Mouse (Mus musculus) hindbrain, embryonic 16.5 days (tissue): Measurements from ENCODE around the gene Mllt6. TPM values are rescaled to one million over a fixed set of nuclear protein-coding genes. Genes with fewer than 3 reads are reported as not detected.
"Not testable (repeated sequence)": the region's sequence is repeated elsewhere in the genome, so short reads cannot be mapped to it uniquely, and the experiment has no call there.

Source experiments
- ATAC-seq: fragments of 200-750 bp; cut with Nextera tagmentation; 2 replicates; pipeline ENCODE4 v1.8.0; 2017; ENCODE audit warnings: moderate TSS enrichment, moderate library complexity
- H3K27ac ChIP-seq: fragments of 300-500 bp; sonication (generic); 2 replicates; pipeline ENCODE4 v1.5.1; 2014; ENCODE audit warnings: low read depth, mild to moderate bottlenecking, control low read depth, low read length, moderate library complexity
- H3K27me3 ChIP-seq: fragments of 300-500 bp; sonication (generic); replicated peaks from 2 replicates; pipeline ENCODE4 v1.6.1; 2014; ENCODE audit warnings: low read length; ENCODE audit not compliant: control insufficient read depth, insufficient read depth
- H3K36me3 ChIP-seq: fragments of 300-500 bp; sonication (generic); 2 replicates; pipeline ENCODE4 v1.6.1; 2014; ENCODE audit warnings: mild to moderate bottlenecking, low read length, moderate library complexity, mixed read lengths; ENCODE audit not compliant: control insufficient read depth, insufficient read depth
- H3K4me1 ChIP-seq: fragments of 300-500 bp; sonication (generic); 2 replicates; pipeline ENCODE4 v1.6.1; 2014; ENCODE audit warnings: low read depth, low read length; ENCODE audit not compliant: control insufficient read depth, insufficient read depth
- H3K4me2 ChIP-seq: fragments of 300-500 bp; sonication (generic); 2 replicates; pipeline ENCODE4 v1.6.1; 2014; ENCODE audit warnings: mild to moderate bottlenecking, low read length, control low read depth, moderate library complexity
- H3K4me3 ChIP-seq: fragments of 300-500 bp; sonication (generic); 2 replicates; pipeline ENCODE4 v1.5.1; 2014; ENCODE audit warnings: mild to moderate bottlenecking, low read length, control low read depth, moderate library complexity
- H3K9ac ChIP-seq: fragments of 300-500 bp; sonication (generic); 2 replicates; pipeline ENCODE4 v1.6.1; 2014; ENCODE audit warnings: low read depth, mild to moderate bottlenecking, control low read depth, low read length, moderate library complexity
- H3K9me3 ChIP-seq: fragments of 300-500 bp; sonication (generic); 2 replicates; pipeline ENCODE4 v1.6.1; 2014; ENCODE audit warnings: mild to moderate bottlenecking, low read length, moderate library complexity; ENCODE audit not compliant: control insufficient read depth
- WGBS: fragments of 180-500 bp; shearing (Covaris S2); extraction: QIAGEN DNeasy Blood & Tissue Kit; methylation state at CpG from one replicate; pipeline ENCODE4 v1.1.7; 2014; 5-methylcytosine and 5-hydroxymethylcytosine counted together
- polyA plus RNA-seq: library from polyadenylated mRNA; unstranded; fragments of >200 nt; fragmentation: Nextera tagmentation; extraction: Ambion mirVana; gene quantifications from 2 replicates; pipeline ENCODE4 v1.2.1, GENCODE M21; 2015

Gene Mllt6
- polyA plus RNA-seq, 1 experiment from 2014 or later: 3.1 TPM

- Histone ChIP-seq H3K9me3 (no peaks in the 10 kb centered on the region), H3K4me3 (no peak overlapping the region), H3K27ac (no peak overlapping the region), H3K4me1 (peaks cover 23% of the 10 kb centered on the region), H3K36me3 (no peaks in the 10 kb centered on the region), H3K9ac (no peak overlapping the region), H3K4me2 (no peak overlapping the region), H3K27me3 (peaks cover 9% of the 10 kb centered on the region)
- no peak for ATAC-seq
- WGBS: 67% methylated on average over 3 of the region's 6 CpGs
These were observed 5.8 kb upstream of the Mllt6 start for GRCm38 (mm10) chr11:97657184-97657945.

DNA sequence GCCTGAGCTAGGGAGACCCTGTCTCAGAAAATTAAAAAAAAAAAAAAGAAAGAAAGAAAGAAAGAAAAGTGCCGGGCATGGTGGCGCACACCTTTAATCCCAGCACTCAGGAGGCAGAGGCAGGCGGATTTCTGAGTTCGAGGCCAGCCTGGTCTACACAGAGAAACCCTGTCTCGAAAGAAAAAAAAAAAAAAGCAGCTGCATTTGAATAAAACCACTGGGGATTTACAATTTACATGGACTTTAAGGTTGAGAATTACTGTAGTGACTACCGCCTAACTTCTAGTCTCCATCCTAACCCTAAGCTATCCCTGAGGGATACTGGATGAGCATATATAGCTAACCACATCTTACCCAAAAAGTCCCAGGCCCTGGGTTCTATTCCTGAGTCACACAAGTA, 5.2 kb upstream of the Mllt6 start:
- ATAC-seq, H3K9me3 ChIP-seq, H3K36me3 ChIP-seq, H3K4me2 ChIP-seq, H3K27me3 ChIP-seq, H3K9ac ChIP-seq, H3K4me3 ChIP-seq, H3K27ac ChIP-seq: not testable (repeated sequence)
- WGBS: 94% methylated on average over 6 of the region's 6 CpGs
- peaks cover 28% of the 10 kb centered on the region for H3K4me1 ChIP-seq

DNA sequence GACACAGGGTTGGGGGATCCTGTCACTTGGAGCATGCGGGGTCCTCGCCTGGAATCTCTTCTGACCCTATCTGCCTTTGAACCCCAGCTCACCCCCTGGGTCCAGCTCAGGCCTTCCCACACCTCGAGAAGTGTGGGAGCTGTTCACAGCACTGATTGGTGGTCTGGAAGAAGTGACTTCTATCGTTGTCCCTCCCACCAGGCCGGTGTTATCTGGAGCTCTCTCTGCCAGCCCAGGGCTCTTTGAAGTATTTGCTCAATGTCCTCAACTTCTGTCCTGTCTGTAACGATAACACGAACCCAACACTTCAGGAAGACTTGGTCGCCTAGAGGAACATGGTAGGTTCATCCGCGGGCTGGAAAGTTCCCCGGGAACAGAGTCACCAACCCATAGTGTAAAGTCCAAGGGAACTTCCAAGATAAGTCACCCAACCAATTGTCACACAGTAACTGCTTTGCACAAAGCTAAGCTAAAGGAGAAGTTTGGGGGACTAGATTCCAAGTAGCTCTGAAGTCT, 4.4 kb upstream of the Mllt6 start:
- peaks cover 9% of the 10 kb centered on the region for H3K27me3 ChIP-seq
- no peaks in the 10 kb centered on the region for H3K36me3 ChIP-seq
- H3K9ac ChIP-seq: no peak overlapping the region
- peaks cover 28% of the 10 kb centered on the region for H3K4me1 ChIP-seq
- H3K4me3 ChIP-seq: no peak overlapping the region
- WGBS: 70% methylated on average over 11 of the region's 11 CpGs
- no peak for ATAC-seq
- H3K27ac ChIP-seq: no peak overlapping the region
- no peak overlapping the region for H3K4me2 ChIP-seq
- H3K9me3 ChIP-seq: no peaks in the 10 kb centered on the region

DNA sequence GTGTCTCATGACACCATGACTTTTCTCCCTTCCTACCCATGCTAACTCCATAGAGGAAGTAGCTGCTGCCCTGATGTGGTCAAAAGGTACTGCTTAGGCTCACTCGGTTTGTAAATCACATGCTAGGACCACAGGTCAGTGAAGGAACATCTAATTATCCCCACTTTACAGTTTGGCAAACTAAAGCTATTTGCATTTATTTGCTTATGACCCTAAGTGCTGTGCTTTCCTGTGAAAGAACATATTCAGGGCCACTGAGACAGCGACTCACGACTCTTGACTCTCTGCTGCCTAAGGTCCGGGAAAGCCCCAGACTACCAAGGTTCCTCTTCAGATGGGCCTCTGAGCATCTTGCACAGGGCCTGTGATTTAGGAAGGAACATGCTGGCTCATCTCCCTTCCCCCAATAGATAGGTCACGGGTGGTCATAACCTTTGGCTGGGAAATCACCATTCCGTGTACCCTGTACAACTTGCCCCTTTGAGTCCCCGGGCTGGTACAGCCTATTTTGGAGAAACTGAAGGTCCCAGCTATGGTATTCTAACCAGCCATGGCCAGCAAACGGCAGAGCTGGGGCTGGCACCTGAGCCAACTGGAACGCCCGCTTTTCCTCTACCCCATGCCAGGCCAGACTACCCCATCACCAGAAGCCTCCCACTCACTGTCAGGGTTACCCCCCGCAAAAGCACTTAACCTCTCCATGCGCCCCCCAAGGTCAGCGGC, 3.8 kb upstream of the Mllt6 start:
- Histone ChIP-seq H3K27ac (peak overlapping the region; percentile 74), H3K9ac (peak overlapping the region; percentile 89), H3K9me3 (no peaks in the 10 kb centered on the region), H3K36me3 (no peaks in the 10 kb centered on the region), H3K4me3 (peak overlapping the region; percentile 80), H3K4me1 (peaks cover 31% of the 10 kb centered on the region), H3K27me3 (peaks cover 9% of the 10 kb centered on the region), H3K4me2 (peak overlapping the region; percentile 85)
- ATAC-seq: no peak
- 13% methylated on average over 13 of the region's 13 CpGs for WGBS

DNA sequence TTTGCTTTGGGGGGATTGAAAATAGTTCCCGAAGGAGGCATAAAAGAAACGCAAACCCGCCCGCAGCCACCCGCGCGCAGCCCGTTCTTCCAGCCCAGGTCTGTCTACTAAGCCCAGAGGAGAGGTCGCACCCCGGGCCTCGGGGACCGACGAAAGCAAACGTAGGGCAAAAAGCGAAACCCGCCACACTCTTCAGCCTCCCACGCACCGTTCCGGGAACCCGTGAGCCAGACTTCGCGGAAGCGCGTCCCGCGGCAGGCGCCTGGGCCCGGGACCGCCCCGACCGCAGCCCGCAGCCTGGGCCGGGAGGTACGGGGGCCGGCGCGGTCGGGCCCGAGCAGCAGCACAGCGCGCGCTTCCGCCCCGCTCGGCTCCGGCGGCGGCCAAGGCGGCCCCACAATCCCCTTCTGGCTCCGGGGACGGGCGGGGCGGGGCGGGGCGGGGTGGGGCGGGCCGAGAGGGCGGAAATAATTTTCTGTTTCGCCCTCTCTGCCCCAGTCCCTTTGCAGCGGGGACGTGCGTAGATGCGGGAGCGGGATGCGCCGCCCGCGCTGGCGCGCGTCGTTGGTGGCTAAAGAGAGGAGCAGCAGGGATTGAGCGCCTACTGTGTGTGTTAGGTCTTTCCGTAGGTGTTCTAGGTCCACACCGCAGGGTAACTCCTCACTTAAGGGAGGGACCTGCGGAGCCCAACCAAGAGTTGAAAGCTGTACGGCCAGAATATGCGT, 3.1 kb upstream of the Mllt6 start:
- peak overlapping the region; percentile 89 for H3K9ac ChIP-seq
- peak overlapping the region; percentile 74 for H3K27ac ChIP-seq
- 0% methylated on average over 65 of the region's 78 CpGs for WGBS
- H3K9me3 ChIP-seq: no peaks in the 10 kb centered on the region
- no peaks in the 10 kb centered on the region for H3K36me3 ChIP-seq
- H3K4me2 ChIP-seq: peak overlapping the region; percentile 85
- H3K4me1 ChIP-seq: peaks cover 38% of the 10 kb centered on the region
- H3K27me3 ChIP-seq: peaks cover 9% of the 10 kb centered on the region
- peak overlapping the region; percentile 80 for H3K4me3 ChIP-seq
- peak; percentile 87 for ATAC-seq

DNA sequence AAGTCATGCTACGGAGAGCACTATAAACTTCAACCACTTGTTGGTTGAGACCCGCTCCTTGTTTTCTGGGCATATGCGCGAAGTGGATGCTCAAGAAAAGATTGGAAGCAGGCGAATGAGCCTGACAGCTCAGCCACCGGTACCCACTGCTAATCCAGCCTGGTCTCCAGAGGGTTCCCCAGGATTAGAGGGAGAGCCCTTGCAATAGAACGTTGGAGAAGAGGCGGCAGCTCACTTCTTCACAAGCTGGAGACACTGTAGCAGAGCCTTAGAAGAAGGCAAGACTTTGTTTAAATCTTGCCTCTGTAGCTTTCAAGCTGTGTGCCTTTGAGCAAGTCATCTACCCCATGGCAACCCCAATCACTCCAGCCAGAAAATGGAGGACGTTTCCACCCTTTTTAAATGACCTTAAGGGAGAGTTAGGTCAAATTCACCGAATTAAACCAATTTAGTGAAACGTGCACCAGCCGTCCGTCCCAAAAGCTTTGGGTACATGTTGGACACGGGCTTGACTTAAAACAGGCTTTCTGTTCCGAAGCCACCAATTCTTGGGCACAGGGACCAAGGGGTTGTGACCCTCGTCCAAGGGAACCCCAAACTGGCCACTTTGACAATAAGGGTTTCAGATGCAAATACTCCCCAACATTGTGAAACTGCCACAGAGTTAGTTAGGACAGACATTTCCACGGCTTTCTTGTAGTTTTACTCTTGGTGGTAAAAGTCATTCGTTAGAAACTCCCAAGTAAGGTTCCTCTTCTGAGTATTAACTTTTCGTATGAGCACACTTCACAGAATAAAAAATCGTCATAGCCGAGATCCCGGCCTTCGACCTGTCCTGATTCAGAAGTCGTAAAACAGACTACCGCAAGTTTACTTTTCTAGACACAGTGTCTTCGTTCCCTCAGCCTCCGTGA, 2.2 kb upstream of the Mllt6 start:
- H3K9ac ChIP-seq: peak overlapping the region; percentile 89
- no peak overlapping the region for H3K27ac ChIP-seq
- peak overlapping the region; percentile 80 for H3K4me3 ChIP-seq
- H3K36me3 ChIP-seq: peaks cover 3% of the 10 kb centered on the region; the same call in 1 of the 2 replicates
- WGBS: 3% methylated on average over 27 of the region's 27 CpGs
- peaks cover 43% of the 10 kb centered on the region for H3K4me1 ChIP-seq
- ATAC-seq: no peak
- no peaks in the 10 kb centered on the region for H3K9me3 ChIP-seq
- H3K4me2 ChIP-seq: peak overlapping the region; percentile 90
- peaks cover 9% of the 10 kb centered on the region for H3K27me3 ChIP-seq

DNA sequence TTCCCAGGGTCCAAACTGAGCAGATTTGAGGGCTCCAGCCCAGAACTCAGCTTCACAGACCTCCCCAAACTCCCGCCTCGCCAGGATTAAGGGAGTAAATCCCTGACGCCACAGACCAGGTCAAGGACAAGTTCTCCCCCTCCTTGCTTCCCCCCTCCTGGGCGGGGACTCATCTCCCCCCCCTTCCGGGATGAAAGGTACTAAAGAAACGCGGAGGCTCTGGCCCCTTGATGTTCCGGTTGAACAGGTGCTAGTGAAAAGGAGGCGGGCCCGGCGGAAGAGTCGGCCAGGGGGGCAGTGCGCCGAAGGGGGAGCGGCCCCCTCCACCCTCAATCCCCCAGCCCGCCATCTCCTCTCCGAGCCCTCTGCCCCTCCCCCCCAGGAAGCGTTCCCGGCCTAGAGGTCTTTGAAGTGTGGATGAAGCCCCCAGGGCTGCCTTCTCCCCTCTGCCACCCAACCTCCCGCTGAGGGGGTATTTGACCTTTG, 1.5 kb upstream of the Mllt6 start:
- Histone ChIP-seq H3K27me3 (peaks cover 9% of the 10 kb centered on the region), H3K36me3 (peaks cover 3% of the 10 kb centered on the region; the same call in 1 of the 2 replicates), H3K9me3 (no peaks in the 10 kb centered on the region), H3K4me2 (peak overlapping the region; percentile 90), H3K4me1 (peaks cover 43% of the 10 kb centered on the region), H3K27ac (no peak overlapping the region), H3K9ac (no peak overlapping the region; the same call in 1 of the 2 replicates), H3K4me3 (peak overlapping the region; percentile 22)
- WGBS: under 1% methylated on average over 19 of the region's 20 CpGs
- no peak for ATAC-seq

DNA sequence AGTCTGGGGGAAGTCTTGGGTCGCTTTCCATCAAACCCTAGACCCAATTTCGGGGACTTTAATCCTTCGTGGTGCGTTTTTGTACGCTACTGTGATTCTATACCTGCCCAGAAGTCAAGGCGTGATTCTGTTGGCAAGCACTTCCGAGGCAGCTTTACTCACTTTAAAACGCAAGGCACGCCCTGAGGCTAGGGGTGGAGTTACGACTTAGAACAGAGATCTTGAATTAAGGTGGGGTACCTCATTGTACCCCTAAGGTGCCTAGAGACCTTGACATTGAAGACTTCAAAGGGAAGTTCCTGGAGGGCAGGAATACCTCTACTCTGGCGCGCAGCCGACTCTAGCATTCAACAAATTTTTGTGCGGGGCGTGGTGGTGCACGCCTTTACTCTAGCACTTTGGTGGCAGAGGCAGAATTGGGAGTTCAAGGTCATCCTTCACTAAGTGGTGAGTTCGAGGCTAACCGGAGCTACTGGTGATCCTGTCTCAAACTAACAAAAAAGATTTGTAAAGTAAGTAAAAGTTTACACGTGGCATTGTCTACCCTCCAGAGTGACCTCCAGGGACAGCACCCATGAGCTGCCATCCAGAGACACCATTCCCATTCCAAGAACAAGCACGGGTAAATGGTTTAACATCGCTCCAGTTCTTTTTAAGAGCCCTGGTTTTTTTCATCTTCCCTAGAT, 864 bp upstream of the Mllt6 start:
- H3K4me1 ChIP-seq: peaks cover 43% of the 10 kb centered on the region
- no peak for ATAC-seq
- WGBS: 2% methylated on average over 21 of the region's 21 CpGs

More for the DNA sequence above, 864 bp upstream of the Mllt6 start:
- peaks cover 3% of the 10 kb centered on the region; the same call in 1 of the 2 replicates for H3K36me3 ChIP-seq
- peak overlapping the region; percentile 88 for H3K9ac ChIP-seq
- peaks cover 9% of the 10 kb centered on the region for H3K27me3 ChIP-seq
- no peaks in the 10 kb centered on the region for H3K9me3 ChIP-seq
- H3K4me3 ChIP-seq: peak overlapping the region; percentile 88
- no peak overlapping the region for H3K27ac ChIP-seq
- peak overlapping the region; percentile 90 for H3K4me2 ChIP-seq
